Mouse (Mus musculus): Measurements from ENCODE around the gene Taf12.

GRCm38 (mm10) chr4:132306004-132306403 lies 31.8 kb downstream of the Taf12 start:
- TF ChIP-seq POLR2A (IDR thresholded peaks at IDR 0.05; ENCODE audit: borderline replicate concordance, control insufficient read depth, low read depth, low read length): no peak
- TF ChIP-seq CTCF (IDR thresholded peaks at IDR 0.05; ENCODE audit: control insufficient read depth, insufficient read depth, low read length): no peak
